In the genomic region with DNA sequence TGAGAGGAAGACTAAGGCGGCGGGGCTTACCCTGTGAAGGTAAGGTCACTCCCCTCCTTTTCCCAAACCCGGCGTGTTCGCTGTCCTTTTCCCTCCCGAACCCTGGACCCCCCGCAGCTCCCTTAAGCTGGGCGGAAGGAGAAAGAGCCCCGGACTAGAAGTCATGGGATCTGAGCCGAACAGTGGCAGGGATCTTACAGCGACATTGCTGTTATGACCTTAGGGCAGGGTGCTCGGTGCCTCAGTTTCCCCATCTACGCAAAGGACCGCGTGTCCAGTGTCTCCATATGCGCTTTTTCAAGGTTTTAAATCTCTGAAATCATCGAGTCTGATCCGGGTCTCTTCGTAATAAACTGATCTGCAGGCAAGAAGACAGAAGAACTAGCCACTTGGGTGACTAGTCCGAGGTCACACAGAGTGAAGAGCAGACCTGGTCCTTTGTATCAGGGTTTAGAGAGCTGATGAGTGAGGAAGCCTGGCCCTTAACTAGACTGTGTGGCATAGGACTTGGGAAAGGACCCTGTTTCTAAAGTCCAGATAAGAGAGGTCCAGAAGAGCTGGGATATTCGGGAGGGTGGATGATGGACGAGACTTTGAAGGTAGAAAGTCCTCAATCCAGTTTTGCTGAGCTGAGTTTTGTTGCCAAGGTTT, we compare ENCODE assay signal across 8 mouse cellular contexts. TPM values are rescaled to one million over a fixed set of nuclear protein-coding genes. Genes with fewer than 3 reads are reported as not detected.
DNase-seq lines count a peak whose midpoint lies in the region; ATAC-seq and TF ChIP-seq lines count a peak whose summit lies in the region.

No protein-coding gene starts in this region.

- ATAC-seq in forebrain, embryonic 15.5 days (replicated peaks): 0 out of 2 replicates have a peak, but pooled peaks have one; percentile 3
- ATAC-seq in limb, embryonic 15.5 days (ENCODE audit: insufficient number of reproducible peaks, low FRiP score, low TSS enrichment, low read depth): peak; percentile 66
- ATAC-seq in stomach, embryonic 16.5 days (ENCODE audit: insufficient read depth, low FRiP score): no peak; the same call in 1 of the 2 replicates

- TF ChIP-seq CTCF in CH12.LX (conservative IDR thresholded peaks at IDR 0.05 in 1 of 2, IDR thresholded peaks at IDR 0.05 in 1 of 2; ENCODE audit: low read depth in 2 of 2, low read length in 2 of 2): no peak

- H3K27me3 ChIP-seq in heart, embryonic 10.5 days (ENCODE audit: insufficient read depth, poor library complexity, severe bottlenecking): no peaks in the 10 kb centered on the region
- no peaks in the 10 kb centered on the region for H3K27me3 ChIP-seq in CH12.LX (replicated peaks)
- no peaks in the 10 kb centered on the region for H3K27me3 ChIP-seq in forebrain, embryonic 15.5 days
- H3K27me3 ChIP-seq in limb, embryonic 15.5 days: no peaks in the 10 kb centered on the region
- H3K27me3 ChIP-seq in stomach, embryonic 16.5 days (ENCODE audit: control insufficient read depth, insufficient read depth, low read length): no peaks in the 10 kb centered on the region

- peak overlapping the region; percentile 60 for H3K4me2 ChIP-seq in CH12.LX (ENCODE audit: insufficient read depth, low read depth, poor library complexity, severe bottlenecking)
- peak overlapping the region; percentile 54 for H3K4me2 ChIP-seq in forebrain, embryonic 15.5 days (replicated peaks)
- H3K4me2 ChIP-seq in limb, embryonic 15.5 days: peak overlapping the region; percentile 67
- peak overlapping the region; percentile 67 for H3K4me2 ChIP-seq in stomach, embryonic 16.5 days (ENCODE audit: low read depth, low read length)

- peak overlapping the region; percentile 86 for H3K4me3 ChIP-seq in heart, embryonic 10.5 days
- peak overlapping the region; percentile 86 to 98 (median 86) for H3K4me3 ChIP-seq in CH12.LX (replicated peaks in 1 of 3; ENCODE audit: low read depth in 2 of 3, low read length in 2 of 3, poor library complexity in 1 of 3)
- peak overlapping the region; percentile 71 for H3K4me3 ChIP-seq in forebrain, embryonic 15.5 days
- peak overlapping the region; percentile 90 for H3K4me3 ChIP-seq in limb, embryonic 15.5 days
- peak overlapping the region; percentile 83 for H3K4me3 ChIP-seq in stomach, embryonic 16.5 days (replicated peaks; ENCODE audit: low read length)

- H3K9me3 ChIP-seq in heart, embryonic 10.5 days: no peaks in the 10 kb centered on the region
- no peaks in the 10 kb centered on the region for H3K9me3 ChIP-seq in CH12.LX (replicated peaks; ENCODE audit: low read length)
- no peaks in the 10 kb centered on the region for H3K9me3 ChIP-seq in forebrain, embryonic 15.5 days
- no peaks in the 10 kb centered on the region for H3K9me3 ChIP-seq in limb, embryonic 15.5 days
- no peaks in the 10 kb centered on the region for H3K9me3 ChIP-seq in stomach, embryonic 16.5 days (replicated peaks; ENCODE audit: control insufficient read depth, low read length)

- H3K9ac ChIP-seq in CH12.LX (ENCODE audit: insufficient read depth, low read depth): peak overlapping the region; percentile 78
- peak overlapping the region; percentile 61 for H3K9ac ChIP-seq in forebrain, embryonic 15.5 days (replicated peaks)
- H3K9ac ChIP-seq in limb, embryonic 15.5 days: peak overlapping the region; percentile 55
- H3K9ac ChIP-seq in stomach, embryonic 16.5 days (ENCODE audit: low read length): peak overlapping the region; percentile 85

- H3K36me3 ChIP-seq in heart, embryonic 10.5 days: no peaks in the 10 kb centered on the region
- peaks cover 0 to 17% of the 10 kb centered on the region in 2 experiments for H3K36me3 ChIP-seq in CH12.LX (replicated peaks in 1 of 2; ENCODE audit: control insufficient read depth in 1 of 2, insufficient read depth in 1 of 2, low read length in 1 of 2)
- H3K36me3 ChIP-seq in forebrain, embryonic 15.5 days: no peaks in the 10 kb centered on the region
- H3K36me3 ChIP-seq in limb, embryonic 15.5 days: peaks cover 4% of the 10 kb centered on the region; the same call in 1 of the 2 replicates
- no peaks in the 10 kb centered on the region for H3K36me3 ChIP-seq in stomach, embryonic 16.5 days (ENCODE audit: control insufficient read depth, insufficient read depth, low read length)

- WGBS in heart, embryonic 10.5 days: under 1% methylated on average over 22 of the region's 22 CpGs
- WGBS in forebrain, embryonic 15.5 days: under 1% methylated on average over 21 of the region's 22 CpGs
- under 1% methylated on average over 19 of the region's 22 CpGs for WGBS in limb, embryonic 15.5 days
- WGBS in stomach, embryonic 16.5 days: 0% methylated on average over 22 of the region's 22 CpGs

- no peak for TF ChIP-seq RAD21 in CH12.LX (IDR thresholded peaks at IDR 0.05; ENCODE audit: low read depth, low read length)

- no peak for TF ChIP-seq EP300 in CH12.LX (IDR thresholded peaks at IDR 0.05; ENCODE audit: low read length)

- in situ Hi-C loops in CH12.LX (cut with MboI; ENCODE audit: low pct_ligation_motif_present, low pct_unique_long_range_greater_than_20kb, low sequenced_read_pairs): no loop called here

- peak overlapping the region; percentile 92 for H3K27ac ChIP-seq in heart, embryonic 10.5 days
- 0 out of 2 replicates have a peak overlapping the region, but pooled peaks have one; percentile 3 for H3K27ac ChIP-seq in CH12.LX (ENCODE audit: insufficient read depth, low read depth)
- H3K27ac ChIP-seq in forebrain, embryonic 15.5 days (replicated peaks): 0 out of 2 replicates have a peak overlapping the region, but pooled peaks have one; percentile 24
- peak overlapping the region; percentile 72 for H3K27ac ChIP-seq in limb, embryonic 15.5 days
- H3K27ac ChIP-seq in stomach, embryonic 16.5 days (ENCODE audit: low read length): peak overlapping the region; percentile 75

- DNase-seq in heart, embryonic 10.5 days (ENCODE audit: low spot score): no peak
- no peak for DNase-seq in heart, adult 8-10 months (ENCODE audit: low spot score)
- DNase-seq in CH12.LX (ENCODE audit: extremely low read depth): no peak
- DNase-seq in cerebellum, adult 11-12 months: no peak
- DNase-seq in urinary bladder, postnatal 4 days (ENCODE audit: low spot score in 2 of 2): no peak

- peaks cover 9% of the 10 kb centered on the region; the same call in 1 of the 2 replicates for H3K4me1 ChIP-seq in heart, embryonic 10.5 days
- peaks cover 2 to 37% of the 10 kb centered on the region in 2 experiments; a peak in 2 of 4 replicates for H3K4me1 ChIP-seq in CH12.LX (ENCODE audit: control insufficient read depth in 1 of 2, insufficient read depth in 2 of 2)
- H3K4me1 ChIP-seq in forebrain, embryonic 15.5 days: peaks cover 23% of the 10 kb centered on the region
- peaks cover 13% of the 10 kb centered on the region for H3K4me1 ChIP-seq in limb, embryonic 15.5 days
- peaks cover 13% of the 10 kb centered on the region for H3K4me1 ChIP-seq in stomach, embryonic 16.5 days (ENCODE audit: control insufficient read depth, insufficient read depth, low read length)

- peaks cover 44% of the 10 kb centered on the region for H3K79me2 ChIP-seq in CH12.LX (replicated peaks; ENCODE audit: control insufficient read depth, extremely low read depth, insufficient read depth, poor library complexity, severe bottlenecking)

- dilution Hi-C loops in CH12.LX (cut with MboI; ENCODE audit: extremely low pct_ligation_motif_present, extremely low pct_unique_long_range_greater_than_20kb, low sequenced_read_pairs): no loop called here

- no peak for TF ChIP-seq POLR2A in CH12.LX (IDR thresholded peaks at IDR 0.05; ENCODE audit: low read depth, low read length)

RNA-seq across cellular contexts. Expression of a gene that starts 0.4 kb away (rescaled TPM):
- polyA plus RNA-seq in heart, embryonic 10.5 days (2016; fragmentation: Nextera tagmentation; extraction: Ambion mirVana): 46.9 and 53.6 TPM in 2 replicates
- total RNA-seq in heart, adult 8-10 months (2022): 10 to 100 TPM; 14.2 to 18.2 (median 15.2) TPM
- 14.0 and 16.5 TPM in 2 replicates for total RNA-seq in CH12.LX (2012; rRNA removed)
- total RNA-seq in CH12.LX (2014; rRNA removed): 18.1 and 19.7 TPM in 2 replicates
- polyA plus RNA-seq in CH12.LX (2012; ENCODE audit: insufficient read length, low read depth): 30.3 and 32.5 TPM in 2 replicates
- 39.2 and 40.4 TPM in 2 replicates for polyA plus RNA-seq in forebrain, embryonic 15.5 days (2015; fragmentation: Nextera tagmentation; extraction: Ambion mirVana)
- polyA plus RNA-seq in limb, embryonic 15.5 days (2015; fragmentation: Nextera tagmentation; extraction: Ambion mirVana): 53.0 and 54.6 TPM in 2 replicates
- polyA plus RNA-seq in stomach, embryonic 16.5 days (2015; fragmentation: Nextera tagmentation; extraction: Ambion mirVana): 62.9 and 74.4 TPM in 2 replicates

RNA-seq across cellular contexts. Expression of a gene that starts 0.6 kb away (rescaled TPM):
- polyA plus RNA-seq in heart, embryonic 10.5 days (2016; fragmentation: Nextera tagmentation; extraction: Ambion mirVana): 17.2 and 19.5 TPM in 2 replicates
- 10 to 100 TPM; 18.1 to 22.2 (median 20.3) TPM for total RNA-seq in heart, adult 8-10 months (2022)
- 30.4 and 30.8 TPM in 2 replicates for total RNA-seq in CH12.LX (2012; rRNA removed)
- 24.0 and 25.9 TPM in 2 replicates for total RNA-seq in CH12.LX (2014; rRNA removed)
- 32.9 and 35.1 TPM in 2 replicates for polyA plus RNA-seq in CH12.LX (2012; ENCODE audit: insufficient read length, low read depth)
- polyA plus RNA-seq in forebrain, embryonic 15.5 days (2015; fragmentation: Nextera tagmentation; extraction: Ambion mirVana): 22.8 and 23.6 TPM in 2 replicates
- 28.4 and 29.0 TPM in 2 replicates for polyA plus RNA-seq in limb, embryonic 15.5 days (2015; fragmentation: Nextera tagmentation; extraction: Ambion mirVana)
- 29.8 and 30.2 TPM in 2 replicates for polyA plus RNA-seq in stomach, embryonic 16.5 days (2015; fragmentation: Nextera tagmentation; extraction: Ambion mirVana)

RNA-seq across cellular contexts. Expression of a gene that starts 47.5 kb away (rescaled TPM):
- polyA plus RNA-seq in heart, embryonic 10.5 days (2016; fragmentation: Nextera tagmentation; extraction: Ambion mirVana): 101 and 125 TPM in 2 replicates
- total RNA-seq in heart, adult 8-10 months (2022): 10 to 100 TPM; 43.2 to 50.7 (median 47.0) TPM
- total RNA-seq in CH12.LX (2012; rRNA removed) (78.2 and 103 TPM in 2 replicates), CH12.LX (2014; rRNA removed) (256 and 258 TPM in 2 replicates)
- polyA plus RNA-seq in CH12.LX (2012; ENCODE audit: insufficient read length, low read depth): 105 and 125 TPM in 2 replicates
- polyA plus RNA-seq in forebrain, embryonic 15.5 days (2015; fragmentation: Nextera tagmentation; extraction: Ambion mirVana): 104 and 125 TPM in 2 replicates
- 156 and 159 TPM in 2 replicates for polyA plus RNA-seq in limb, embryonic 15.5 days (2015; fragmentation: Nextera tagmentation; extraction: Ambion mirVana)
- polyA plus RNA-seq in stomach, embryonic 16.5 days (2015; fragmentation: Nextera tagmentation; extraction: Ambion mirVana): 127 and 128 TPM in 2 replicates

RNA-seq across cellular contexts. Expression of a gene that starts 47.7 kb away (rescaled TPM):
- 19.2 and 23.2 TPM in 2 replicates for polyA plus RNA-seq in heart, embryonic 10.5 days (2016; fragmentation: Nextera tagmentation; extraction: Ambion mirVana)
- 10 to 100 TPM; 10.0 to 11.8 (median 10.3) TPM for total RNA-seq in heart, adult 8-10 months (2022)
- total RNA-seq in CH12.LX (2012; rRNA removed) (18.1 and 22.5 TPM in 2 replicates), CH12.LX (2014; rRNA removed) (33.5 and 33.9 TPM in 2 replicates)
- polyA plus RNA-seq in CH12.LX (2012; ENCODE audit: insufficient read length, low read depth): 31.6 and 33.7 TPM in 2 replicates
- 17.8 and 19.5 TPM in 2 replicates for polyA plus RNA-seq in forebrain, embryonic 15.5 days (2015; fragmentation: Nextera tagmentation; extraction: Ambion mirVana)
- 18.7 and 18.8 TPM in 2 replicates for polyA plus RNA-seq in limb, embryonic 15.5 days (2015; fragmentation: Nextera tagmentation; extraction: Ambion mirVana)
- polyA plus RNA-seq in stomach, embryonic 16.5 days (2015; fragmentation: Nextera tagmentation; extraction: Ambion mirVana): 16.6 and 18.3 TPM in 2 replicates

Comparison
In these comparisons a context has a peak if more than half of its experiments do, and no peak if none do; other contexts are left out.
1. H3K27ac ChIP-seq: peak in every context shown above with its lines; median percentile 92 in heart, embryonic 10.5 days; 75 in stomach, embryonic 16.5 days; 72 in limb, embryonic 15.5 days; 24 in forebrain, embryonic 15.5 days; 3 in CH12.LX.